Mouse (Mus musculus): ENCODE data around the gene Rpp14.
"Not testable (repeated sequence)": the region's sequence is repeated elsewhere in the genome, so short reads cannot be mapped to it uniquely, and the experiment has no call there.

Rpp14 gene

GRCm38 (mm10) chr14:8114756-8115155, 34.6 kb downstream of the Rpp14 start:
- DNase-seq (ENCODE audit: low spot score in 2 of 2): no peak

- DNase-seq (ENCODE audit: low spot score in 2 of 2): no peak
Observed at GRCm38 (mm10) chr14:8115772-8116171, 35.6 kb downstream of the Rpp14 start.

GRCm38 (mm10) chr14:8117371-8117770, 37.2 kb downstream of the Rpp14 start:
- no peak for DNase-seq (ENCODE audit: low spot score in 2 of 2)

DNA sequence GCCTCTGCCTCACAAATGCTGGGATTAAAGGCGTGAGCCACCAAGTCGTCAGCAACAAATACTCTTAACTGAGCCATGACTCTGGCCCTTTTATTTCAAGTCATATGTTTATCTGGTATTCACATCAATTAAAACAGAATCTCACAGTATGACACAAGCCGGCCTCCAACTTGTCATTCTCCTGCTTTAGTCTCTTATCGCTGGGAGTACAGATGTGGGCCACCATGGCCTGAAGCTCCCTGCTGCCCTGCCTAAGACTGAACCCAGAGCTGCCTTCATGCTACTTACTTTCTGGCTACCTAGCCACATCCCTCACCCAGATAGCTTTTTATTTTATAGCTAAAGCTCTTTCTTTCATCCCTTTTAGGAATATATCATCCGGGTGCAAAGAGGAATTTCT, 39.3 kb downstream of the Rpp14 start:
- no peak for DNase-seq (ENCODE audit: low spot score in 2 of 2)

GRCm38 (mm10) chr14:8119904-8120303, 39.7 kb downstream of the Rpp14 start:
- DNase-seq (ENCODE audit: low spot score in 2 of 2): no peak

DNA sequence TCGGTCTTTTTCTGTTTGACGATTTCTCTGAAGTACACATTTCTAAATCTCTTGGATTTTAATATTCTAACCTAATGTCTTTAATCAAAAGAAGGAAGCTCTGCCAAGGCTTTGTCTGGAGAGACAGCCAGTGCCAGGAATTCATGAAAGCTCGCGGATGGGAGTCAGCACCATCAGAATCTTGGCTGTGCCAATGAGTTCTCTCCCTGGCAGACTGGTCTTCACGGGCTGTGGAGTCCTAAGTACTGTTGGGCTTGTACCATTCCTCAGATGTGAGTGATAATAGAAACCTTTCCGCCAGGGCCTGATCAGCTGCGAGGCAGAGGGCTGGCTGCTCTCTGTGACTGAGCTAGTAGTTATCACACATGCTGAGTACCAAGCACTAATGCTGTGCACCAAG, 43.0 kb downstream of the Rpp14 start:
- DNase-seq (ENCODE audit: low spot score in 2 of 2): no peak

- DNase-seq (ENCODE audit: low spot score in 2 of 2): not testable (repeated sequence)
Observed at GRCm38 (mm10) chr14:8123611-8124010, 43.4 kb downstream of the Rpp14 start.

- DNase-seq (ENCODE audit: low spot score in 2 of 2): no peak
Observed at GRCm38 (mm10) chr14:8124046-8124881, 44.1 kb downstream of the Rpp14 start.

- no peak for DNase-seq (ENCODE audit: low spot score in 2 of 2)
Observed at GRCm38 (mm10) chr14:8127971-8128370, 47.8 kb downstream of the Rpp14 start.

DNA sequence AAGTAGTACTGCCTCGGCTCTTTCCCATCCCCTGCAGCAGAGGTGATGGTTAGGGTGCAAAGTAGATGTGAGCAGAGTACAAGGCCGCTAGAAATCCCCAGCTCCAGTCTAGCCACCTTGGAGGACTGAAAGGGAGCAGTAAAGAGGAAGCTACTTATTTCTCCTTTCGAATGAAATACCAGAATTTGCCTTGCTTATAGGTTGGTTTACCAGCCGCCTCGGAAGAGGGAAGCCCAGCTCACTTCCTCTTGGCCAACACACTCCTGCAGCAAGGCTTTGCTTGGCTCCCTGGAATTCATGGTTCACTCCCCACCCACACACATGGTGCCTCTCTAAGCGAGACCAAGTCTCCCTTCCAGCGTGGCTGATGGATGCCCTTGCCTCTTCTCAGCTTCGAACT, 52.6 kb downstream of the Rpp14 start:
- DNase-seq (ENCODE audit: low spot score in 2 of 2): no peak

- DNase-seq (ENCODE audit: low spot score in 2 of 2): no peak
Observed at GRCm38 (mm10) chr14:8134234-8134633, 54.1 kb downstream of the Rpp14 start.

- no peak for DNase-seq (ENCODE audit: low spot score in 2 of 2)
Observed at GRCm38 (mm10) chr14:8135130-8135529, 55.0 kb downstream of the Rpp14 start.

- DNase-seq (ENCODE audit: low spot score in 2 of 2): no peak
Observed at GRCm38 (mm10) chr14:8139724-8140710, 59.9 kb downstream of the Rpp14 start.

- no peak for DNase-seq (ENCODE audit: low spot score in 2 of 2)
Observed at GRCm38 (mm10) chr14:8141131-8141530, 61.0 kb downstream of the Rpp14 start.
